10 mouse cellular contexts compared by ENCODE assay signal in the genomic region with DNA sequence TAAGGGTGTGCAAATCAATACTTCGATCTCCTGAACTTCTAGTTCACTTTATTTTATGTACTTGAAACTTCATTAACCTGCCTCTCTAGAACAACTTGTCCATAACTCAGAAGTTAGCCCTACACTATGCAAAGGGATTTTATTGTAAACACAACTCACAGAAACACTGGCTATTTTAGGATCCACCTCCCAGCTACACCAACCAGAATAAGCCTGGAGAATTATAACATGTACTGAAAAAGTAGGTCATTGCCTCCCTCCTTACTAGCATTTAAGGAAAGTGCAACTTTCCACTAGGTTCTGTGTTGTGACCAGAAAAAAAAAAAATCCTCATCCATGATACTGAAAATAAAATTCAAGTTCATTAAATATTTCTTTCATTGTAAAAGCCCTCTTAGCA.
"Had no signal": no experiment of that assay in that cellular context is flagged by ENCODE, and none has a peak within 500 bp of the region (broad histone marks: within the 10 kb centered on the region; RNA-seq: fewer than 3 reads in every experiment).

No protein-coding gene starts in this region.

- ATAC-seq: liver, postnatal 0 days; lung, postnatal 0 days; midbrain, embryonic 13.5 days; midbrain, embryonic 15.5 days had no signal

- DNase-seq: liver, postnatal 0 days; lung, adult 2 months; lung, postnatal 14 days; lung, postnatal 36 days; thymus, adult 18-20 months; thymus, postnatal 14 days; thymus, postnatal 36 days had no signal
